Mouse (Mus musculus): ENCODE results near the gene Prune2. TPM values are rescaled to one million over a fixed set of nuclear protein-coding genes. Genes with fewer than 3 reads are reported as not detected.
A peak's percentile ranks its signal among the peaks of the same experiment; 100 is the strongest.

Prune2 gene
- total RNA-seq, 1 experiment from 2014 or later, result 0.82 TPM

DNA sequence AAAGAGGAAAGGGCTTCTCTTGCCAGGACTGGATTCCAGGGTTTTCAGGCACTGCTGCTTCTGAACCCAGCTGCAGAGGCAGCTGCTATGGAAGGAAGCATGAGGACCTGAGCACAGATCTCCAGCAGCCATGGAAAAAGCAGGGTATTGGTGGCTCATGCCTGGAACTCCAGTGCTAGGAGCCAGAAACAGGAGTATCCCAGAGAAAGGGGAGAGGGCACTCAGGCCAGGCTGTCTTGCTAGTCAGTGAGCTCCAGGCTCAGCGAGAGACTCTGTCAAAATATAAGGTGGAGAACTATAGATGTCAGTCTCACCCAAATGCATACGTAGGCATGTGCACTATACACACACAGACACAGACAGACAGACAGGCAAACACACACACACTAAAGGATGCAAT, 140.4 kb downstream of the Prune2 start:
- no peak for ATAC-seq (replicated peaks; ENCODE audit: low read depth, poor library complexity, severe bottlenecking)

GRCm38 (mm10) chr19:17097210-17097609, 141.3 kb downstream of the Prune2 start:
- no peak for ATAC-seq (replicated peaks; ENCODE audit: low read depth, poor library complexity, severe bottlenecking)

DNA sequence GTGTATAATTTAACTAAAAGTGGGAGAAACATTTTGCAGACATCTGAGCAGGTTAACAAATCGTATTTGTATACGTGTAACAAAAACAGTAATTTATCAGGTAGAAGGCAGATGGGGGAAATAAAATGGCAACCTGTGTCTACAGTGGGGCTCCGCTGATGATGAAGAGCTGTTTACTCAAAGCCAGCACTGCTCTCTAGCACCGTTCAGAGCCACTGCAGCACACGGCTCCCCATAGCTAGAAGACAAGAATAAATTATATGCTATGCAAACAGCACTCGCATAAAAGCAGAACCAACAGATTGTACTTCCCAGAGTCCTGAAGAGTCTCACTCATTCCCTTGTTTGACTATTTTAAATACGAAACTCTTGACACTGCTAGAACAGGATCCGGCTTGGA, 152.9 kb downstream of the Prune2 start:
- ATAC-seq (replicated peaks; ENCODE audit: low read depth, poor library complexity, severe bottlenecking), result no peak

DNA sequence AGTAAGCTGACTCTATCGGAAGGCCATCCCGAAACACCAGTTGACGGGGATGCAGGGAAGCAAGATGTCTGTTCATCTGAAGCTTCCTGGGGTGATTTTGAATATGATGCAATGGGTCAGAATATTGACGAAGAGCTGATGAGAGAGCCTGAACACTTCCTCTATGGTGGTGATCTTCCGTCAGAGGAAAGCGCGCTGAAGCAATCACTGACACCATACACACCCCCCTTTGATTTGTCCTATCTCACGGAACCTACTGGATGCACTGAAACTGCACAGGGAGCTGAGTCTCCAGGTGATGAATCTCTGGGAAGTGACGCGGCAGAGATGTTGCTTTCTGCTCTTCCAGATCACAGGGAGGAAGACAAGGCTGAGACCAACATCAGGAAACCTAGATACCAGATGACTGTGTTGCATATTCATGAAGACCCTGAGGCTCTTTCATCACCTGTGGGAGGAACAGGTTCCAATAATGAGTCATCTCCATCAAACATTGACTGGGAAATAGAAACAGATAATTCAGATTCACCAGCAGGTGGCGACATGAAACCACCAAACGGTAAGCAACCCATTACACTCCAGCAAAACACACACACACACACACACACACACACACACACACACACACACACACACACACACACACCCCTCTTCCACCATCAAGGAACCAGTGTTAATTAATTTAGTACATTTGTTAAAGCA, 168.3 kb downstream of the Prune2 start:
- 0 out of 2 replicates have a peak, but pooled peaks have one; percentile 54 for ATAC-seq (replicated peaks; ENCODE audit: low read depth, poor library complexity, severe bottlenecking)

DNA sequence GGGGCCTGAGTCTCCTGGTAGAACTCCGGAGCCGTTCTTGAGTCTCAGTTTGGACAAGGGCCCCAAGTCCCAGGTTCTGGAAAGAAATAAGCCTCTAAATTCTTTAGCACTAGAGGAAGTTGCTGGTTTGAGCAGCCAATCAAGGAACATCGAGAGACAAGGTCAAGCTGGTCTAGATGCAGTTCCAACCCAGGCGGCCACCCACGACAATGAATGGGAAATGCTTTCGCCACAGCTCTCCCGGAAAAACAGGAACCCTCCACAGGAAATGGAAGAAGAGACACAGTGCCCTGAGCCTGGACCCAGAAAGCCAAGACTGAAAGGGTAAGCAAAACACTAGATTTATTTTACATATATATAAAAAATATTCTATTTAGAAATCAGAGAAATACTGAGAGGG, 169.5 kb downstream of the Prune2 start:
- peak; percentile 50; the same call in 1 of the 2 replicates for ATAC-seq (replicated peaks; ENCODE audit: low read depth, poor library complexity, severe bottlenecking)

DNA sequence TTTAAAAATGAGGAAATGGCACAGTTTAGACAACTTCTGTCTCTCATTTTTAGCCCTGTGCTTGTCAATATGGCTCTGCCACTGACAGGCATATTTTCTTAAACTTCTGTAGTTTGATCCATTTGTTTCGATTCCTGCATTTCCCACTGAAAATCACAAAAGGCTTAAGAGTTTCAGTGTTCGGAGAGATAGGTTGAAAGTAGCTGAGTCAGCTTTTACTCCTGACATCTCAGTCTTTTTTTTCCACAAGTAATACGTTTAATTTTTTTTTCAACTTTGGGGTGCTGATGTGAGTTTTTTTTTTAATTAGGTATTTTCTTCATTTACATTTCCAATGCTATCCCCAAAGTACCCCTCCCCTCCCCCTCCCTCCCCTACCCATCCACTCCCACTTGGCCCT, 174.6 kb downstream of the Prune2 start:
- ATAC-seq (replicated peaks; ENCODE audit: low read depth, poor library complexity, severe bottlenecking), result no peak

DNA sequence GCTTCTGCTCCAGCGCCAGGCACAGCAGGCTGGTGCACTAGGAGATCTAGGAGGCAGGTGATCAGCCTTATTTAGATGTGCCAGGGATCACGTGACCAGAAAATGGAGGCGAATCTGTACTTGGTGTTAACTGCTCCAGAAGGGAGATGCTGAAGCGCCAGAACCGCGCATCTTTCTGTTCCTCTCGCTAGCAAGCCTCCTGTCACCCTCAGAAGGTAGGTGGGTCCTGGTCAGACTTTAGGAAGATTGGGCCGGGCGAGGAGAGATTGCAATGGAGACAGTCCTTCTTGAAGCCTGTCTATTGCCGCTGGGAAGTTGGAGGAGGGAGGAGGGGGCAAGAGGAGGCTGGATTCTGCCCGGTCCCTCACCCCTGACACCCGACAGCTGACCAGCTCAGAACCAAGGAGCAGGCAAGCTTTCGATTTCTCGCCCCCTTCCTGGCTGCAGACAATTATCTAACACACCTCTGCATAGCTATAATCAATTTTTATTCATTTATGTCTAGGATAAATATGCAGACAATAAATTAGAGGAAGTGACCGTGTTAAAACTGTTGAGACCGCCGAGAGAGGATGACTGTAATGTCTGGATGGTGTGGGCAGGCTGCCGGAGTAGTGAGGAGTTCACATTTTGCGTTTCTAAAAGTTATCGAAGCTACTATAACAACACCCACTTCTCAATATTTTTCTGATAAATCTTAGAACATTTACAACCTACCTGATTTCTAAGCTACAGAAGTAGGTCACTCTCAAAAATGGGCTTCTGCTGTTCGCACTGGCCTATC, 181.0 kb downstream of the Prune2 start:
- ATAC-seq (replicated peaks; ENCODE audit: low read depth, poor library complexity, severe bottlenecking), result peak; percentile 60

DNA sequence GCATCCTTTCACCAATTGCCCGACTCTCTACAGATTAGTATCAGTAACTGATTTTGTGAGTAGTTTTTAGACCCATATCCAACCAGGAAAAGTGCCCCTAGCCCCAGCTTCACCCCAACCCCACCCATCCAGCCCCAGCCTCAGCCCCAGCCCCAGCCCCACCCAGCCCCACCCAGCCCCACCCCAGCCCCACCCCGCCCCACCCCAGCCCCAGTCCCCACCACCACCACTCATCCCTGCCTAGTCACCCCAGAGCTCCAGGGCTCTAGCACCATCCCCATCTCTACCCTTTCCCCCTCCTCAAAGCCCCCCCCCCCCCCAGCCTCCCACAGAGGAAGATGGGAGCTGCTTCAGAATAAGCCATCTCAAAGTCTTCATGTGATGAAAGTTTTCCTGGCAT, 181.7 kb downstream of the Prune2 start:
- ATAC-seq (replicated peaks; ENCODE audit: low read depth, poor library complexity, severe bottlenecking), result no peak

DNA sequence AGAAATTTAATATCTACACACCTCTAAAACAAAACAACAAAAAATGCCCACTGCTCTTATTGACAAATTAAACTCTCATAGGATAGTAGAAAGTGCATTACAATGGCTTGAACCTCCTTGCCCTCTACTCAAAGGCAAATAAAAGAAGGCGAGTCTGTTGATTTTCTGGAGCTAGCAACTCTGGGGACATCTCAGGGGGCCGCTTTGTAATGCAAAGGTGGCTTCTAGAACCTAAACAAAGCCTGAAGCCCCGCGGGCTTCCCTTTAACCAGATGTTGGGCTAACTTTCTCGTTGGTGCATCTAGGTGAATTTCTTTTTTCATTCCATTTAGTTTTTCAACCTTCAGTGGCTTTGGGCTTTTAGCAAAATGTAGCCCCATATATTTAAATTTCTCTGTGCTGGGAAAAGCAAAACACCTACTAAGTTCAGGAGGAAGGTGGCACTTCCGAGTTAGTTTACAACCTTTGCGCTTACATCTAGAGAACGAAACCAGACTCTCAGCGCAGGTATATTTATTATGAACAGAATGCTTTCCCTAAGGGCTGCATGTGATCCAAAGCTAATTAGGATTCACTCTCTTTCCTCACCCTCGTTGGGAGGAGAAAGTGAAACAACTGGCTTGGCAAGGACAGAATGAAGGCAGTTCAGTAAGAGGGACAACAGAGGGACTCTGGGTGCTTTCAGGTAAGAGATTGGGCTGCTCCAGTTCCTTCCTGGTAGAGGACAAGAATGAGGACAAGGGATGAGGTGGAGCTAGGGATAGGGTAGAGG, 182.4 kb downstream of the Prune2 start:
- no peak for ATAC-seq (replicated peaks; ENCODE audit: low read depth, poor library complexity, severe bottlenecking)

GRCm38 (mm10) chr19:17140016-17140914, 184.3 kb downstream of the Prune2 start:
- no peak for ATAC-seq (replicated peaks; ENCODE audit: low read depth, poor library complexity, severe bottlenecking)

- no peak for ATAC-seq (replicated peaks; ENCODE audit: low read depth, poor library complexity, severe bottlenecking)
Measured at GRCm38 (mm10) chr19:17143245-17143644, 187.3 kb downstream of the Prune2 start.

DNA sequence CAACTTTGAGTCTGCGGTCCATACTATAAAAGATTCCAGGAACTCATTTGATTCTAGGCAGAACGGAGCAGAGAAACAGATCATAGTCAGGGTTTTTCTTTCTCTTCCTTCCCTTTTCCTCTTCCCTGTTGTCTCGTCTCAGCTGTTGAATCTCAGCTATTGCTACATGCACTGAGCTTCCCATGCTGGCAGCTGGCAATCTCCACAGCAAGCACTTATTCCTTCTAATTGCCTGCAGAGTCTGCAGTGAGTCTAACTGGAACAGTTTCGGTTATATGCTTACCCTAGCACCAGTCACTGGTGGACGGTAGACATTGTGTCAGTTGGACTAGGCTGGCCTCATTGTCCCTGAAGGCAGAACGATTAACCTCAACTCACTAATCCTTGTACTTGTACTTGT, 188.3 kb downstream of the Prune2 start:
- no peak for ATAC-seq (replicated peaks; ENCODE audit: low read depth, poor library complexity, severe bottlenecking)

GRCm38 (mm10) chr19:17150064-17150463, 194.1 kb downstream of the Prune2 start:
- 0 out of 2 replicates have a peak, but pooled peaks have one; percentile 22 for ATAC-seq (replicated peaks; ENCODE audit: low read depth, poor library complexity, severe bottlenecking)

DNA sequence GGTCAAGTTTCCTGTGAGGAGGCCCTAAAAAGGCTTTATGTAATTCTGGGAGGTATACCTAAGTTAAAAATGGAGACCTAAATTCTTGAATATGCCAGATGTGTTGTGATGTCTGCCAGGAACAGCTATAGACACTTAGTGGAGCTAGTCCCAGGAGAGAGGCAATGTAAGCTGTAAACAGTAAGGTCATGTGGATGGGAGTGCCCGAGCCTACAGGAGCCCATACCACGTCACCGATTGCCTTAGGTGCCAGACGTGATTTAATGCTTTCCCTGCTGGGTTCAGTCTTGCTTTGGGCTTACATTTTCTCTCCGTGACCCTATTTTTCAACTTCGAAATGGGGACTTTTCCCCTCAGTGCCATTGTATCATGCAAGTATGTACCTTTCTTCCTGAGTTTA, 195.9 kb downstream of the Prune2 start:
- ATAC-seq (replicated peaks; ENCODE audit: low read depth, poor library complexity, severe bottlenecking), result no peak

GRCm38 (mm10) chr19:17152461-17152860, 196.5 kb downstream of the Prune2 start:
- ATAC-seq (replicated peaks; ENCODE audit: low read depth, poor library complexity, severe bottlenecking), result no peak

DNA sequence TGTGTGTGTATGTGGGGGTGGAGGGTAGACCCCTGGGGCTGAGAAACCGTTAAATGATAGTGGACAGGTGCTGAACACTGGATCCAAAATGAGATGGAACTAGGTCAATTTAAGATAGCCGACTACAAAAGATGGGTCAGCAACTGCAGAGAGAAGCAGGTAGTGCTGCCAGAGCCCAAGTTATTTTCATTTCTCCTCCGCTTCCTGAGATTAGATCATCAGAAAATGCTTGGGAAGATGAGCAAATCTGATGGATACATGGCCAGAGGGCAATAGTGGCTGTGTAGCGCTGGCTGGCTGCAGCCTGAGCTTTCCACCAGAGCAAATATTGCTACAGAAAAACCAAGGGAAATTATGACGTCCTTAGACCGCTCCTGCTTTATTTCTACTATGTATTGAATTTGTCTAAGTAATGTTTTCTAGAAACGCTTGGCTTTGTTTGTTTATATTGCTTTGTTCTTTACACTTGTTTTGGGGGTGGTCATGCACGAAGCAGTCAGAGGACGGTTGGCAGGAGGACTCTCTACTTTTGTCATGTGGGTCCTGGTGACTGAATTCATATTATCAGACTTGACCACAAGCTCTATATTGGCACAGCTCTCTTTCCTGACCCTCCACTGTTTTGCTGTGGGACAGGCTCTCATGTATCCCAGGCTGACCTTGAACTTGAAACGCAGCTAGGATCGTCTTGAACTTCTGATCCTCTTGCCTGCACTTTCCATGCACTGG, 198.2 kb downstream of the Prune2 start:
- ATAC-seq (replicated peaks; ENCODE audit: low read depth, poor library complexity, severe bottlenecking), result no peak

DNA sequence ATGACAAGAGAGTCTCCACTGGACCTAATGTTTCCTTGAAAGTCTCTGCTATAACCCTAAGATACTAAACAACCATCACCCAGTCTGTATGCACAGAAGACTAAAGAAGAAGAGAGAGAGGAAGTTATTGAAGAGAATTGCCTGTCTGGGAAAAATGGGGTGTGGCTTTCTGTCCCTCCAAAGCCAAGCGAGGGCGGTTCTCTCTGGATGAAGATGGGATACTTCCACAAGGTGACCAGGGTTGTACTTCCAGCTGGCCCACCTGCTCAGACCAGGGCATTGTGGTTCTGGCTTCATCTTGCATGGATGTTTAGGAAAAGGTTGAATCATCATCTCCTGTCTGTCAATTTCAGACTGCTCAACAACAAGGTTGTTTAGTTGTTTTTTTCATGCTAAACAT, 199.3 kb downstream of the Prune2 start:
- no peak for ATAC-seq (replicated peaks; ENCODE audit: low read depth, poor library complexity, severe bottlenecking)

DNA sequence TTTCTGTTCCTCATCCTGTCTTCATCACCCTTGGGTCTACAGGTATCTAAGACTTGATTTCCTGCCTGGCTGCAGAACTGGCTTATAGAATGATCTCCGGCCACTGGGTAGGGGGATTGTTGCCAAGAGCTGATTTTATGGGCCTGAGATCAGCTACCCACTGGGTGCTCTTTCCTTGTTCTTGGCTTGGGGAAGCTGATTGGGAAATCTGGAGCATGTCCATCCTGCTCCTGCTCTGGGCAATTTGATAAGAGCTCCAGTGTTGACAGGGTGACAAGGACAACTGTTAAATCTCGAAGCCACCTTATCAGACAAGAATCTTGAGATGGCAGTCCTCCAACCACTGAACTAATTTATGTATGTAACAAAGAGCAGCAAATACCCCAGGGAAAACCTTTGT, 203.8 kb downstream of the Prune2 start:
- ATAC-seq (replicated peaks; ENCODE audit: low read depth, poor library complexity, severe bottlenecking), result no peak

DNA sequence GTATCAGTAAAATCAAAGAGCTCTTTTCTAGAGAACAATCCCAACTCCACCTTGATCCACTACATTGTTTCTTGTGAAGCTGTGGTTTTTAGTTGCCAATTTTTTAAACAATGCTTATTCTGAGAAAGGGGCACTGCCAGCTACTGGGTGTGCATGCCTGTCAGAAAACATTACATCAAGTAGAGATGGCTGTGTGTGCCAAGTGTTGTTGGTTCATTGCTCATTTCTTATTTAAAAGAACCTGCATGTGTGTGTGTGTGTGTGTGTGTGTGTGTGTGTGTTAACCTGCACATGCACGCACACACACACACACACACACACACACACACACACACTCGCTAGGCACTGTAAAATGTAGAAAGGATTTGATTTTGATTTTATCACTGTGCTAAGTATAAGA, 204.3 kb downstream of the Prune2 start:
- ATAC-seq (replicated peaks; ENCODE audit: low read depth, poor library complexity, severe bottlenecking), result no peak
